Mouse (Mus musculus): Measurements from ENCODE around the gene Olfr1148.

Olfr1148 gene

DNA sequence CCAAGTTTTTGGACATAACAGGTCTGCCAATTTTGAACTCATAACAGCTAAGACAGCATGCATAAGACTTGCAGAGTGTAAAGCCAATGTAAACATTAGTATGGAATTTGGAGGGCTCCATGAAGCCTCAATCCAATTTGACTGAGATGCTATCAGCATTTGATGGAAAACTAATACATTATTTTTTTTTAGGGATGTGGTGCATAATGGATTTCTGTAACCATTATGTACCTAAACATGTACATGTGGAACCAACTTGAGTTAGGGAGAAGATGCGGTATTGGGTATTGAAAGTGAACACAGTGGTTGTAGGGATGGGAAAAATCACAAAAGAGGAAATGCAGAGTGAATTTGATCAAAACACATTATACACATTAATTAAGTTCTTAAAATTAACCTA lies at the start of gene Olfr1148:
Gene Olfr1148 (plus strand): TSS at position 301 of the 400 bp plus-strand sequence.
- DNase-seq = no peak

DNA sequence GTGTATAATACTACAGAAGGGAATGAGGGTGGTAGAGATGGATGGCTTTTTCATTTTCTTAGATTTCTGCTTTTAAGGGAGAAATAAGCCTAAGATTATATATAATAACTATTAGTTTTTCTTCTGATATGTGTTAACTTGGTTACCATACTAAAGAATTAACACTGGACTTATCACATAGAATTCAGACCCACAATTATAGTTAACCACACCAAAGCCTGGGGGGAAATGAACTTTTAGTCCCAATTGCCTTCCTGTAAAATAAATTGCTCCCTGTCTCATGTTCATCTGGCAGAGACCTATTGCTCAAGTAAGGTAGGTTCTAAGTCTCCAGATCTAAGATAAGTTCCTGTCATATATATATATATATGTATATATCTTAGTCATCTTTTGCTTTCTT lies 30.0 kb upstream of the Olfr1148 start, which contains the start of gene Olfr1143:
Gene Olfr1143 (plus strand): TSS at position 301 of the 400 bp plus-strand sequence.
- DNase-seq = no peak

DNA sequence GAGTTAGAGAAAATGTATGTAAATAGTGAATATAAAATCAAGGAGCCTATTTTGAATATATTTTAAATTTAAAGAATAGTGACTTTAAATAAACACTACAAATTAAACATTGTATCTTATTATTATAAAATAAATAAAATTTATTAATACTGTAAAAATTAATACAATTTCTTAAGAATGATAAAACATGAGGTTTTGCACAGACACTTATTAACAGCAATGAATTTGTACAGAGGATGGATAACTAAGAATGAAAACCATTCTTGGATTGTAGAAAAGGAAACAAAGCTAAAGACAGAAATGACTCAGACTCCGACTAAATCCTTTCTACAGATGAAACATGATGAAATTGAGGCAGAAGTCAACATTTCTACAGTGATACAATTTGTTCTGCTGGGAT lies 20.8 kb upstream of the Olfr1148 start, which contains the start of gene Olfr1145:
Gene Olfr1145 (plus strand): TSS at position 301 of the 400 bp plus-strand sequence.
- DNase-seq = no peak

DNA sequence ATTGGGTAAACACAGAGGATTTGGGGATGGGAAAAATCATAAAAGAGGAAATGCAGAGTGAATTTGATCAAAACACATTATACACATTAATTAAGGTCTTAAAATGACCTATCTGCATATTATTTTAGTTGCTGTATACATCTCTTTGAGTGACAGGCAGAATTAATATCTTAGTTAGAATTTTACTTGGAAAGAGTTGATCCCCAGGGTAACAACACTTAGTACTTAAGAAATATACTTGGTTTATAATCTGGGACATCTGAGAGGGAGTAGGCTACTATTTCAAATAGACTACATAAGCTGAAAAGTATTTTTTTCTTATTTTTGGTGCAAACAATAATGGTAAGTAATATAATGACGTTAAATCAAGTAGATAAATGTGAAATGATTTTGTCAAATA lies 13.4 kb downstream of the Olfr1148 start, which contains the start of gene Olfr1150-ps1:
Gene Olfr1150-ps1 (plus strand): TSS at position 301 of the 400 bp plus-strand sequence.
- no peak for DNase-seq

DNA sequence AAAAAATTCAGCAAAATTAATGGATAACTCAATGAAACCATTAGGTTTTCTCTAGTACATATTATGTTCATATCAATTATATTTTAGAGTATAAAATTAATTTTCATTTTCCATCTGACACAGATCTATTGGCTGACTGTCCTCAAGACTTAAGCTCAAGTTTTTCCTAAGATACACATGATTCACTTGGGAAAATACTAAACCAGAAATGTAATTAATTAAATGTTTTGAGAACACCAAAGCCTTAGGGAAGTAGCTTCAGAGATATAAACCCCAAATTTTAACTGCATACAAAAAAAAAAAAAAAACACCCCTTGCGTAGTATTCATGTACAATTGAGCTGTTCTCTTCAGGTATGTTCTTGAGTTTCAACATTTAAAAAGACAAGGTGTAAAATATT lies 25.2 kb downstream of the Olfr1148 start, which contains the start of gene Olfr1151:
Gene Olfr1151 (plus strand): TSS at position 301 of the 400 bp plus-strand sequence.
- DNase-seq = no peak

DNA sequence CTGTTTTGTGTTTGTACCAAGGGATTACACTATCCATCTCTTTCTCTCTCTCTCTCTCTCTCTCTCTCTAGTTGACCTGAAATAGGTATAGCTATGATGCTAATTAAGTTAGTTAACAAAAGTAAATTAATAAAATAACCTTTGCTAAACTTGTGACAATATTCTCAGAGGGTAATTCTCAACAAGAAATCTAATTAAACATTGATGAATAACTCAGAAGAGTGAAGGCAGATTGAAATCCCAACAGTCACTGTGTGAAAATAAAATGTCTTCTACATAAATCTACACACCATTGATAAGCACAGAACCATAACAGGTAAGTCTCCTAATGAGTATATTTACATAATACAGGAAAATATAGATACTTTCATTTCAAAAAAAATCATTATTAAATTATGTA lies 35.9 kb downstream of the Olfr1148 start, which contains the start of gene Olfr1152:
Gene Olfr1152 (plus strand): TSS at position 301 of the 400 bp plus-strand sequence.
- DNase-seq = no peak

Data from kidney, postnatal 36 days (tissue).